Mouse (Mus musculus) mesoderm, embryonic 11.5 days (tissue): ENCODE data around the gene Hdac9.

Source experiments
- DNase-seq: peaks from one replicate; pipeline ENCODE4 v3.0.0-alpha.2; 2012; ENCODE audit warnings: low read depth, low spot score

Hdac9 gene

DNA sequence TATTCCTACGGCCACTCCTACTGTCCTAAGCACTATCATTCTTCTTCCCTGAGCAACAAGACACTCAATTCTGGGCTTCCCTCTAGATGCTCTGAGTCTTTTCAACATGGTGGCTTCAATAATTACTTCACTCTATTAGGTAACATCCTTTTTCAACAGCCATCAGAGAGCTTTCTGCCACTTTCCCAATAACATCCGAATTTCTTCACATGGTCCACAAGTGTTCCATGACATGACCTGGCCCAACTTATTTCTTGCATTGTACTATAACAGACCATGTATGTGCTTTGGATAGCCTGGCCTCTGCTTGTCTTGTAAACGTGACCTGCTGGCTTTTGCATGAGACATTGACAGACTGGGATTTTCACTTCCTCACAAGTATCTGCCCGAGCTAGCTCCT, 538.3 kb downstream of the Hdac9 start:
- no peak for DNase-seq

DNA sequence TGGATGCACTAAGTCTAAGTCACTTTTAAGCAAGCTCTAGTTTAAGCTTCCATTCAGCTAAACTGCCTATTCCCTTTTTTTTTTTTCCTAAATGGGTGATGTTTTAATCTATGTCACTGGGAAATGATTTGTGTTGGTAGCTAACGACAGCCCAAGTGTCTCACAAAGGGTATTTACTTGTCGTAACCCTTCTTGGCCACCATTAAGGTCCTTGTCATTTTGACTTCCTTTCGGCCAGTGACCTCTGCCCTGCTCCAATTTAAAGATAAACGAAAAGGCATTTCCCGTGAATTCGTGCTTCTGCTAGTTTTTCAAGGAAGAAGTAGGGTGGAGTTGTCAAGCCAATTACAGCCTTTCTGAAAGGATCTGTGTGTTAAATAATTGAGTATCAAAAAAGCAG, 565.0 kb downstream of the Hdac9 start:
- DNase-seq = peak; percentile 50

GRCm38 (mm10) chr12:34347529-34347928, 569.4 kb downstream of the Hdac9 start:
- DNase-seq = no peak

DNA sequence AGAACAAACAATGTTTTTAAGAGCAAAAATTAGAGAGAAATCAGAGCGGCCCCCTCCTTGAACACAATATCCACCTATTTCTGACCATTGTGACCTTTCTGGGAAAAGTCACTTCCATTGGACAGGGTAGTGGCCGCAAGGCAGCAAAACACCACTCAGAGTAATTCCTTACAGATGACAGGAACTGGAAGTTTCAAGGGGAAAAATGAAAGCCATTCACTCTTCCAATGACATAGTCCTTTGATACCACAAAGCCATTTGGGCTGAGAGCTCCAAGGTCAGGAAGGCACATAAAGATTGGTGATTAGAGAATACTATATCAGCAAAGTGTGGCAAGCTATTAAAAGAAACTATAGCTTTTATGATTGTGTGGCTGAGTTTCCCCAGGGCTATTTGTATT, 574.1 kb downstream of the Hdac9 start:
- no peak for DNase-seq

DNA sequence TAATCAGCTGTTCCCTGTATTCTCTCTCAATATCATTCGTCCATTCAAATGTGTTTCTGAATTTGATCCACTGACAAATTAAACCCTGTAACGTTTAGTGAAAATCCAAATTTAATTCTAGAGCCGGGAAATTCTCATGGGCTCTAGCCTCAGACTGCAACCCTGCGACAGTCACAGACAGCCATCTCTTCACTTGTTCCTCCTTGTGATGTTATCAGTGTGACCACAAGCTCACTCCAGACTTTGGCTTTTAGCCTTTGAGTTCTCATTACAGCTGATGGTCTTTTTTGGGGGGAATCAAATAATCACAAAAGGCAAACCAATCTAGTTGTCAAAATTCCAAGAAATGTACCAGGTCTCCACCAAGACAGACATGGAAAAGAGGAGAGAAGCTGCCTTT, 578.0 kb downstream of the Hdac9 start:
- no peak for DNase-seq

DNA sequence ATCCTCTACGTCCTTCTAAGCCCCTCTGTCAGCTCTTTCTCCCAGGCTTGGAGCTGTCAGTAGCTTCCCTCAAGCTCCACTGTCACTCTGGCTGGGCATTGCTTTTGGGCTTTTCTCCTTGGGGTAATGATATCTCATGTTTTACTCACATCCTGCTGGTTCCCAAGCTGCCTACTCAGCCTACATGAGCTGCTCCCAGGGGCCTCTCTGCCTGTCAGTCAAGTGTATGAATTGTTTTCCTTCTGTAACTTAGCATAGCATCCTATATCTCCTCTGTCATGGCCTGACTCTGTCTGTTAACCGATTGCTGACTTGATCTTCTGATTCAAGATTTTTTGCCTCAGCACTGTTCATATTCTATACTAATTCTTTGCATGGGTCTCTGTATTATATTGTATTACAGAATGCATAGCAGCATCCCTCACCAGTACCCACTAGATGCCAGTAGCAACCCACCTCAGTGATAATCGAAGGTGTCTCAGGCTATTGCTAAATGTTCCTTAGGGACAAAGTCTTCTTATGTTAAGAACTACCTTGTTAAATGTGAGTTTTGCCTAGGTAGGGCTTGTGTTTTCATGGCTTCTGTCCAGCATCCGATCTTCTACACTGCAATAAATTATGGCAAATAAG, 582.3 kb downstream of the Hdac9 start:
- no peak for DNase-seq

- no peak for DNase-seq
Measured at GRCm38 (mm10) chr12:34332884-34333283, 584.0 kb downstream of the Hdac9 start.

GRCm38 (mm10) chr12:34327111-34327510, 589.8 kb downstream of the Hdac9 start:
- DNase-seq = no peak

- no peak for DNase-seq
Measured at GRCm38 (mm10) chr12:34312113-34312719, 604.7 kb downstream of the Hdac9 start.

DNA sequence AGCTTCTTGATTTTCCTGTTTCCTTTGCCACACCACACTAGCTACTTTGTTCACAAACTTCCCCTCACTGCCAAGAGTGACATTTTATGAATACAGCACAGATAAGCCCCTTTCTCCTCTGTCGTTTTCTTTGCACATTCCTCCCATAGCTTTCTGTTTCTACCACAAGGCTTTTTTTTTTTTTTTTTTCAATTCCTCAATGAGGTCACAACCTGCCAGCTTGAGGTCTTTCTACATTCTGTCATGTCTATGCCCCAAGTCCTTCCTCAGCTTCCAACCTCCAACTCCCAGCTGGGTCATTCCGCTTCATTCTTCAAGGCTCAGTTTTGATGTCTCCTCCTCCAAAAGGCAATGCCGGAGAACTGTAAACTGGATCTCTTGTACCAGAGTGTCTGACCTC, 611.4 kb downstream of the Hdac9 start:
- peak; percentile 43 for DNase-seq

- no peak for DNase-seq
Measured at GRCm38 (mm10) chr12:34292346-34292745, 624.5 kb downstream of the Hdac9 start.

DNA sequence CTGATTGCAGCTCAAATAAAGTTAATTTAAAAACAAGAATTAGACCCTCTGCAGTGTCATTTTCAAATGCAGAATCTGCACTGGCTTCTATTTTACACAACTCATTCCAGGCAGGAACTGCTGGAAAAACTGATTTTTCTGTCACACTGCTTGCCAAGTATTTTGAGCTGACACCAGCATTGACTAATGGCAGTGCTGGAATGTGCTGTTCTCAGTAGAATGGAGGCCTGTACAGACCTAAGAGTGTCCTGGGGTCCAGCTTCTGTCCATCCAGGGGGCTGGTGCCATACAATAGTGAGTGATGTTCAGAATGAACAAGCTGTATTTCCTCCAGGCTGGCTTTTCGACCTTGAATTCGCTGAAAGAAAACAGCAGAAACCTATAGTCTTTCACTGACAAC, 629.7 kb downstream of the Hdac9 start:
- DNase-seq = peak; percentile 46

GRCm38 (mm10) chr12:34284888-34285287, 632.0 kb downstream of the Hdac9 start:
- no peak for DNase-seq

- DNase-seq = no peak
Measured at GRCm38 (mm10) chr12:34284396-34284795, 632.5 kb downstream of the Hdac9 start.

GRCm38 (mm10) chr12:34278822-34279221, 638.1 kb downstream of the Hdac9 start:
- no peak for DNase-seq

DNA sequence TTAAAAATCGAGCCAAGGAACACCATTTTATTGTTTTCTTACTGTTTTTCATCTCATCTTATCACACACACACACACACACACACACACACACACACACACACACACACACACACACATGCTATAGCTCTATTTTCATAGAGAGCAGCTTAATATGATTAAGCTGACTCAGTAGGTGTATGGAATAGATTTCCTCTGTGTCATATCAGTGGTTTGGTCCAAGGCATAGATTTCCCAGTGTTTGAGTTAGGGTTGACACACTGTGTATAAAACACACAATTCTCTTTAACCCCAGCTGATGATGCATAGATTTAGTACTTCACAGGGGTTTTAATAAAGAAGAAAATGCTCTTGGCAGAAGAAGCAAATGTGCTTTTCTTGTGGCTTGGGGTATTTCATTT, 643.1 kb downstream of the Hdac9 start:
- DNase-seq = no peak

GRCm38 (mm10) chr12:34270096-34270495, 646.8 kb downstream of the Hdac9 start:
- no peak for DNase-seq

DNA sequence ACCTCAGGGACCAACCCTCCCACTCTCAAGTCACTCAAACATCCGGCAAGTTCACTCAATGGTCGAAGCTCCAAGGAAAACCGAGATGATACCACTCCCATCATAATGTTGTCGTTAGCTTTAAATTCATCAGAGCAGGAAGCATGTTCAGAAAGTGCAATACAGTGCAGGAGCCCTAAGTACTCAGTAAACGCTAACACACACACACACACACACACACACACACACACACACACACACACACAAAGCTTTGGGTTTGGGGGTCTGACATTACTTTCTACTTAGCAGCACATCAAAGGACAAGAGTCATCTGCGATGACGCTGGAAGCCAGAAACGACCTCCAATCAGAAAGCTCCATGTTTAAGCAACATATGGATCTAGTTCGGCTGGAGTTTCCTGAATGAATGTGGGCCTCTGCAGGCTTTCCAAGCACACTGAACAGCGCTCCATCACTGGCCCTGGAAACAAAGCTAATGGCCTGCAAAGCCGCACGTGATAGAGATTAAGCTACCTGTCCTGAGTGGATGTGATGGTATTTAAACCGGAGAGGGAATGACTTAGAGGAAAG, 647.3 kb downstream of the Hdac9 start:
- peak; percentile 65 for DNase-seq

GRCm38 (mm10) chr12:34259651-34260050, 657.2 kb downstream of the Hdac9 start:
- no peak for DNase-seq

- DNase-seq = no peak
Measured at GRCm38 (mm10) chr12:34249160-34249559, 667.7 kb downstream of the Hdac9 start.

DNA sequence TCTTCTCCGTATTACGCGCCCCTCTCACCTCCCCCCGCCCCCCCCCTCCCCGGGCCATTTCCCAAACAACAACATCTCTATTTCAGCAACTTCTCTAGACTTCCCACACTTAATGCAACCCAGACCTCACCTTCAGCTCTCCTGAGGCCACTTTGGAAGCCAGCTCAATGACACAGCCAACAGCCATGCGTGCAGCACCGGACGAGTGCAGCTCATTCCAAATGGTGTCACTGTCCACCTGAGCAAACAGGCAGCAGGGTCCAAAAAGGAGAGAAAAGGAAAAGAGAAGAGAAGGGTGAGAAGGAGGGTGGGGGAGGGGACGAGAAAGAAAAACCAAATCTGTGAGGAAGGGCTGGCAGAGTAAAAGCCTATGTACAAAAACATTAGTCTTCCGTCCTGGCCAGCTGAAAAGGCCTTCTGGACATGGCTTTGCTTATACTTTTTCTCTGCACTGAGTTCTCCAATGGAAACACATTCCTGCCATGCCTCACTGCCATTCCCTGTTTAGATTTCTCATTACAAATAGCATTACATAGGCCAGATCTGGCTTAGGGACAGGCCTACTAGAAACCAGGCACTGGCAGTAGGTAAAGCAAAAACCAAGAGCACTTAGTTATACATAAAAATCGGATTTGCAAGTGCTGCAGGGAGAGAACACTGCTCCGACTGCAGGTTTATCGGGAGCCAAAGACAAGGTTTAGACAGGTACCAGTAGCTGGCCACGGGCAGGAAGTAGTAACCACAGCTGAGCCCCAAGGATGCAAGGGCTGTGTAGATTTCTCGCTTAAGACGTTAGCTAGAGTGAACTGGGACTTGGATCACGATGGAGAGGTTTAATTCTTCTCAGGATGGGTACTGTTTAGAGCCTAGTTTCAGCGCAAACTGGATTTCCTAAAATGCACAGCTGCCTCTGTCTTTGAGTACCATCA, 668.4 kb downstream of the Hdac9 start:
- peak; percentile 48 for DNase-seq

DNA sequence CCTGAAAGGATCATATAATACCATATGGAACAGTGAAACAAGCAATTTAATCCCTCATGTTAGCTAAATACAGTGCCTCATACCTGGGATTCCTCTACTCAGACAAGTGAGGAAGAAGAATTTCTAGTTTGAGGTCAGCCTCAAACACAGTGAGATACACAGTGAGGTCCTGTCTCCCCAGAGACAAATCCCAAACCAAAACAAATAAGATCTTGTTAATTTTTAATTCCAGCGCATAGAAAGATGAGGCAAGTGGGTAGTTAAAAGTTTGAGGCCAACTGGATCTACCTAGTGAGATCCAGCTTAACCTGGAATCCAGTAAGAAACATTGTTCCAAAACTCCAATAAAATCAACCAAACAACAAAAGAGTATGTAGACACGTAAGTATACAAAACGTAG, 678.1 kb downstream of the Hdac9 start:
- no peak for DNase-seq
